Mouse (Mus musculus) olfactory bulb, adult 2 months (tissue): Measurements from ENCODE around the gene Pof1b. TPM values are rescaled to one million over a fixed set of nuclear protein-coding genes. Genes with fewer than 3 reads are reported as not detected.
A peak's percentile ranks its signal among the peaks of the same experiment; 100 is the strongest.

Experiments used
- H3K27ac ChIP-seq: fragments of 200-500 bp; 2 replicates; pipeline ENCODE4 v1.5.1; 2012; ENCODE audit warnings: low read depth, low read length; ENCODE audit not compliant: insufficient read depth
- H3K4me1 ChIP-seq: fragments of 200-500 bp; 2 replicates; pipeline ENCODE4 v1.6.1; 2012; ENCODE audit warnings: low read length; ENCODE audit not compliant: control insufficient read depth, insufficient read depth
- H3K4me3 ChIP-seq: fragments of 200-500 bp; 2 replicates; pipeline ENCODE4 v1.5.1; 2012; ENCODE audit warnings: mild to moderate bottlenecking, low read depth, low read length, moderate library complexity; ENCODE audit not compliant: insufficient read depth
- CTCF ChIP-seq: fragments of 200-500 bp; IDR thresholded peaks from 2 replicates; pipeline ENCODE4 v1.5.1; 2012; ENCODE audit warnings: low read depth, mild to moderate bottlenecking, low read length, moderate library complexity; ENCODE audit not compliant: insufficient read depth
- POLR2A ChIP-seq: fragments of 200-500 bp; IDR thresholded peaks from 2 replicates; pipeline ENCODE4 v1.6.1; 2012; ENCODE audit warnings: mild to moderate bottlenecking, low read depth, low read length, moderate library complexity; ENCODE audit not compliant: insufficient read depth
- WGBS: fragments of 180-500 bp; shearing (Covaris S2); methylation state at CpG from one replicate; pipeline ENCODE4 v1.1.7; 2018; 5-methylcytosine and 5-hydroxymethylcytosine counted together
- polyA plus RNA-seq: library from polyadenylated mRNA; stranded (reverse); fragments of >200 nt; gene quantifications from 2 replicates; pipeline ENCODE4 v1.2.4, GENCODE M21; 2012; ENCODE audit warnings: low replicate concordance; ENCODE audit not compliant: missing spikeins, insufficient read depth, insufficient read length

The Pof1b gene
- polyA plus RNA-seq = not detected in 2 replicates

GRCm38 (mm10) chrX:112698508-112698907 is at the start of gene Pof1b:
Gene Pof1b (minus strand): TSS chrX:112698651.
- H3K4me1 ChIP-seq = no peaks in the 10 kb centered on the region
- H3K4me3 ChIP-seq = no peak within 1 kb of the TSS
- no peak within 1 kb of the TSS for H3K27ac ChIP-seq
- TF ChIP-seq POLR2A (no peak), CTCF (no peak)
- WGBS = 78% methylated on average over 5 of the region's 5 CpGs

GRCm38 (mm10) chrX:112716587-112716986 is 18.1 kb upstream of the Pof1b start:
- Histone ChIP-seq H3K27ac (no peak overlapping the region), H3K4me1 (no peaks in the 10 kb centered on the region), H3K4me3 (no peak overlapping the region)
- TF ChIP-seq POLR2A = no peak
- no peak for TF ChIP-seq CTCF

GRCm38 (mm10) chrX:112694392-112694791 is 4.1 kb downstream of the Pof1b start:
- WGBS = 33% methylated on average over 1 of the region's 1 CpGs
- no peak overlapping the region for H3K4me3 ChIP-seq
- no peak for TF ChIP-seq CTCF
- TF ChIP-seq POLR2A = no peak
- no peak overlapping the region for H3K27ac ChIP-seq
- no peaks in the 10 kb centered on the region for H3K4me1 ChIP-seq

GRCm38 (mm10) chrX:112680605-112681004 is 17.8 kb downstream of the Pof1b start:
- TF ChIP-seq POLR2A = no peak
- TF ChIP-seq CTCF = no peak
- H3K4me3 ChIP-seq = no peak overlapping the region
- no peak overlapping the region for H3K27ac ChIP-seq
- WGBS = 85% methylated on average over 5 of the region's 5 CpGs
- no peaks in the 10 kb centered on the region for H3K4me1 ChIP-seq

DNA sequence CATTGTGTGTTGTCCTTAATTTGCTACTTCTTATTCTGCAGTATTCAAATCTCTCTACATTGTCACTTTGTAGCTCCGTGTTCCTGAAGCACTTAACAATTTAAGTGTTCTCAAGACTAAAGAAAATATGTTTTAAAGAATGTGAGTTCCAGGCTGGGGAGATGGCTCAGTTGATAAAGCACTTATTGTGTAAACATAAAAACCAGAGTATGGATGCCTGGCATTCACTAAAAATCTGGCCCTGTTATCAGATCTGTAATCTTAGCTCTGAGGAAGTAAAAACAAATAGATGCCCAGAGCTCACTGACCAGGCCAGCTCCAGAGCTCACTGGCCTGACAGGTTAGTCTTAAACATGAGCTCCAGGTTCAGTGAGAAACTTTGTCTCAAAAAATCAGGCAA is 22.9 kb downstream of the Pof1b start:
- Histone ChIP-seq H3K4me3 (no peak overlapping the region), H3K27ac (no peak overlapping the region), H3K4me1 (no peaks in the 10 kb centered on the region)
- TF ChIP-seq POLR2A = no peak
- no peak for TF ChIP-seq CTCF
- WGBS = 45% methylated on average over 1 of the region's 1 CpGs

- whole genome bisulfite sequencing = 22% methylated on average over 70 of the region's 81 CpGs
- H3K27ac ChIP-seq = peak overlapping the region; percentile 44
- no peak for TF ChIP-seq POLR2A
- TF ChIP-seq CTCF = no peak
- peak overlapping the region; percentile 92 for H3K4me3 ChIP-seq
- no peaks in the 10 kb centered on the region for H3K4me1 ChIP-seq
Measured at GRCm38 (mm10) chrX:112601306-112602120, 96.9 kb downstream of the Pof1b start.

GRCm38 (mm10) chrX:112600511-112601305 is 97.7 kb downstream of the Pof1b start, which contains the start of gene Zfp711:
Gene Zfp711 (plus strand): TSS chrX:112600526.
- Histone ChIP-seq H3K27ac (peak within 1 kb of the TSS; percentile 24), H3K4me1 (no peaks in the 10 kb centered on the region), H3K4me3 (peak within 1 kb of the TSS; percentile 92)
- TF ChIP-seq POLR2A = peak; percentile 80
- no peak for TF ChIP-seq CTCF
- 17% methylated on average over 77 of the region's 79 CpGs for WGBS

Other genes starting within 250 kb of the Pof1b start
- not detected in 2 replicates for gene 2010106E10Rik, start 203.4 kb downstream of the Pof1b start, polyA plus RNA-seq
- gene Zfp711, start 98.1 kb downstream of the Pof1b start, polyA plus RNA-seq = not detected in 2 replicates